Mouse (Mus musculus) adrenal gland, adult (tissue): ENCODE data around the gene Cfp.

Experiments
- DNase-seq, 2 experiments: peaks; one replicate each; pipeline ENCODE4 v3.0.0; 2022 to 2023; ENCODE audit warnings: low spot score in 1 of 2; ENCODE audit not compliant: inconsistent age in 2 of 2

The Cfp gene

GRCm38 (mm10) chrX:20931364-20931763, at the start of gene Cfp:
TSS of gene Cfp (minus strand) at chrX:20931555.
- no peak for DNase-seq

DNA sequence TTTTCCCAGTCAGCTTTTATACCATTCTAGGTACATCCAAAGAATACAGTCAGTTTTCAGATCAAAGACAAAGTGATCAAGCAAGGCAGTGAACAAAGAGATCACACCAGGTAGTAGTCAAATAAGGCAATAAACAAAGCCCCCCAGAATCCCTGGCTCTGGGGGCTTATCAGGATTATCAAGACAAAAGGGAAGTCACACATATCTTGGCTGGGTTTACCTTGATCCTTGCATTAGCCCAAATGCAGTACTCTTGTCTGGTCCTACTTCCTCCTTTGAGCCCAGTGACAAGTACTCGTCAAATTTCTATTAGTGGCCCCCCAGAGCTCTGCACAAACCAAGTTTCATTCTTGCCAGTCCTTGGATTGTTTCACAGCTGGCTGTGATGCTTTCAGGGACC, 49.5 kb upstream of the Cfp start:
- DNase-seq = no peak

GRCm38 (mm10) chrX:20961477-20962378, 30.4 kb upstream of the Cfp start, which contains the start of gene Uxt:
TSS of gene Uxt (minus strand) at chrX:20962017.
- DNase-seq = peak; percentile 91 to 96

GRCm38 (mm10) chrX:20950191-20950880, 19.0 kb upstream of the Cfp start, which contains the start of gene Elk1:
TSS of gene Elk1 (minus strand) at chrX:20950608.
- DNase-seq = peak; percentile 87 to 94

- peak; percentile 50 to 77 for DNase-seq
These were observed 14.7 kb upstream of the Cfp start for GRCm38 (mm10) chrX:20946055-20946454.

GRCm38 (mm10) chrX:20931963-20932362, 608 bp upstream of the Cfp start:
- no peak for DNase-seq

DNA sequence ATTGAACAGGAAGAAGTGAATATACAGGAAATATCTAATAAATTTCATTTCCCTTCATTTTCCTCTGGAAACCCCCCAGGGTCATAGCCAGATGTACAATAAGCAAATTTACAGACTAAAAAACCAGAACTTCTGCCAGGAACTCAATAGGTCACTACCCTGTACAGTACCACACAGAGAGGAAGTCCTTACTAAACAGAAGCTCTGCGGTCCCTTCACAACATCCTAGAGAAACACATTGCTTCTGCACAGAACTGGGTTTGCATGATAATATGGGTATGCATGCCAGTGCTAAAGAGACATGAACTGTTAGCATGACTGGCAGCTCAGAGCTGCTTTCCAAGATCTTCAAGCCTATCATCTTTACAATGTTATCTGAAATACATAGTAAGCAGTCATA, 1.5 kb downstream of the Cfp start:
- DNase-seq = no peak

DNA sequence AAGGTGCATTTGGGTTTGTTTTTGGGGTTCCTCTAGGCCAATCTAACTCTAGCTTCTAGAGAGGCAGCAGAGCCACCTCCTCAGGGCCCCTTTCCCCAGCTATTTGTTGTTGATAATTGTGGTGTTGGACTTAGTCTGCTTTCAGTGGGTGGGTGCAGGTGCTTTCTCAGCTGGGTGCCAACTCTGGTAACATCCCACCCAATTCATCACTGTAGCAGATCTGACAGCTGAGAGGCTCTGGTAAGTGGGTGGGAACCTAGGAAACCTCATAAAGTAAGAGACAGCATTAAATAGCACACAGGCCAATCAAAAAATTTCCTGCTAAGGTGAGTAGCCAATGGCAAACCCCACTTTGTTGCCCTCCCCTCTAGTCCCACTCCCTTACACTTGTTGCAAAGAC, 6.4 kb downstream of the Cfp start:
- no peak for DNase-seq

- no peak for DNase-seq
These were observed 7.8 kb downstream of the Cfp start for GRCm38 (mm10) chrX:20923506-20923905.

DNA sequence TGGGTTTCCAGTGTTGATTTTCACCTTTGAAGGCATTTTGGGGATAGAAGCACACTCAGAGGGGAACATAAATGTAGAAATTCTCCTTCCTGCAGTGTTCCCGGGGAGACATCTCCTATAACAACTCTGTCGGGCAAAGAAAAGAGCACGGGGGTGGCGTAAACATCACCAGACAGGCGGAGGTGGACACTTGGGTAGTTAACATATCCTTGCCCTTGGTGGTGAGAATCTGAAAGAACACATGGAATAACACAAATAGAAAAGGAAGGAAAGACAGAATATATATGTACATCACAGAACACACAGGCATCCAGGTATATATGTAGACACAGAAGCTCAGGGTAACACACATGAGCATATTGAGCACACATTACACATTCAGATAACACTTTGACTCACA, 10.0 kb downstream of the Cfp start:
- no peak for DNase-seq

DNA sequence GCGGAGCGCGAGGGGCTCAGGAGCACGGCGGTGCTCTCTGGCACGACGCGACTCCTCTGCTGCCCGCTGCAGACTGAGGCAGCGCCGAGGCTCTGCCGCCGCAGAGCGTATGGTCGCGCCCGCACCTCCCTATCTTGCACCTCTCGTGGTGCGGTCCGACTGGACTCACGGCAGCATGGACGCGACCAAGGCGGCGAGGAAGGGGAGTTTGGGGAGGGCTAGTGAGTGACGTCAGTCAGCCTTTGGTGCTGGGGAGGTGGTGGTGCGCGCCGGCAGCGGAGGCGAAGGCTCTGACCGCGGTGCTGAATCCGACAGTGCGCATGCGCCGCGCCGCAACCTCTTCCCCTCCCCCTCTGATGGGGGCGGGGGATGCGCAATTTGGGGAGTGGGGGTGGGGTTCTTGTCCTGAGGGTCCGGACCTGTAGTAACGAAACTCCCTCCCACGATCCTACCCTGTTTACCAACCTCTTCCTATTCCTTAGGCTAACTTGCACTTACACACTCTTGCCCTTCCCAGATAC, 10.5 kb downstream of the Cfp start, which contains the start of gene Syn1:
TSS of gene Syn1 (minus strand) at position 161 of the 521 bp plus-strand sequence.
- peak; percentile 87 to 90 for DNase-seq

GRCm38 (mm10) chrX:20920249-20920843, 11.0 kb downstream of the Cfp start:
- peak in 1 of 2 experiments; percentile 28 for DNase-seq

- DNase-seq = peak in 1 of 2 experiments; percentile 18
These were observed 16.3 kb downstream of the Cfp start for GRCm38 (mm10) chrX:20915075-20915474.

GRCm38 (mm10) chrX:20913726-20914125, 17.6 kb downstream of the Cfp start:
- DNase-seq = no peak

GRCm38 (mm10) chrX:20910074-20910473, 21.3 kb downstream of the Cfp start:
- DNase-seq = peak in 1 of 2 experiments; percentile 15
